Mouse (Mus musculus) stomach, embryonic 16.5 days (tissue): Measurements from ENCODE around the gene Tbc1d8. TPM values are rescaled to one million over a fixed set of nuclear protein-coding genes. Genes with fewer than 3 reads are reported as not detected.

Source experiments
- ATAC-seq: fragments of 200-750 bp; cut with Nextera tagmentation; 2 replicates; pipeline ENCODE4 v1.8.0; 2017; ENCODE audit warnings: moderate number of reproducible peaks, moderate TSS enrichment; ENCODE audit not compliant: insufficient read depth, low FRiP score
- H3K27ac ChIP-seq: fragments of 300-500 bp; sonication (generic); 2 replicates; pipeline ENCODE4 v1.5.1; 2014; ENCODE audit warnings: low read length
- H3K27me3 ChIP-seq: fragments of 300-500 bp; sonication (generic); 2 replicates; pipeline ENCODE4 v1.6.1; 2014; ENCODE audit warnings: low read length, control low read depth, mixed read lengths; ENCODE audit not compliant: control insufficient read depth, insufficient read depth
- H3K36me3 ChIP-seq: fragments of 300-500 bp; sonication (generic); 2 replicates; pipeline ENCODE4 v1.6.1; 2014; ENCODE audit warnings: low read length; ENCODE audit not compliant: control insufficient read depth, insufficient read depth
- H3K4me1 ChIP-seq: fragments of 300-500 bp; sonication (generic); 2 replicates; pipeline ENCODE4 v1.6.1; 2014; ENCODE audit warnings: low read length, control low read depth, mixed read lengths; ENCODE audit not compliant: control insufficient read depth, insufficient read depth
- H3K4me2 ChIP-seq: fragments of 300-500 bp; sonication (generic); 2 replicates; pipeline ENCODE4 v1.6.1; 2014; ENCODE audit warnings: low read depth, low read length, mixed read lengths
- H3K4me3 ChIP-seq: fragments of 300-500 bp; sonication (generic); replicated peaks from 2 replicates; pipeline ENCODE4 v1.5.1; 2014; ENCODE audit warnings: mild to moderate bottlenecking, low read length
- H3K9ac ChIP-seq: fragments of 300-500 bp; sonication (generic); 2 replicates; pipeline ENCODE4 v1.6.1; 2014; ENCODE audit warnings: low read length
- H3K9me3 ChIP-seq: fragments of 300-500 bp; sonication (generic); replicated peaks from 2 replicates; pipeline ENCODE4 v1.6.1; 2016; ENCODE audit warnings: low read length, control low read depth; ENCODE audit not compliant: control insufficient read depth
- WGBS: fragments of 180-500 bp; shearing (Covaris S2); extraction: QIAGEN DNeasy Blood & Tissue Kit; methylation state at CpG from one replicate; pipeline ENCODE4 v1.1.7; 2014; 5-methylcytosine and 5-hydroxymethylcytosine counted together
- polyA plus RNA-seq: library from polyadenylated mRNA; unstranded; fragments of >200 nt; fragmentation: Nextera tagmentation; extraction: Ambion mirVana; gene quantifications from 2 replicates; pipeline ENCODE4 v1.2.1, GENCODE M21; 2015

Gene Tbc1d8
- polyA plus RNA-seq, 1 experiment from 2014 or later: 11.6 TPM

GRCm38 (mm10) chr1:39466526-39466925, 12.0 kb downstream of the Tbc1d8 start:
- H3K9me3 ChIP-seq: no peaks in the 10 kb centered on the region
- ATAC-seq: no peak
- H3K4me2 ChIP-seq: no peak overlapping the region
- peaks cover 5% of the 10 kb centered on the region; the same call in 1 of the 2 replicates for H3K4me1 ChIP-seq
- H3K9ac ChIP-seq: no peak overlapping the region
- no peaks in the 10 kb centered on the region for H3K27me3 ChIP-seq
- WGBS: 85% methylated on average over 13 of the region's 13 CpGs
- H3K27ac ChIP-seq: no peak overlapping the region
- H3K36me3 ChIP-seq: no peaks in the 10 kb centered on the region
- no peak overlapping the region for H3K4me3 ChIP-seq

- peaks cover 4% of the 10 kb centered on the region; the same call in 1 of the 2 replicates for H3K4me1 ChIP-seq
- H3K27me3 ChIP-seq: no peaks in the 10 kb centered on the region
- no peaks in the 10 kb centered on the region for H3K36me3 ChIP-seq
- no peaks in the 10 kb centered on the region for H3K9me3 ChIP-seq
- H3K4me3 ChIP-seq: no peak overlapping the region
- no peak overlapping the region for H3K27ac ChIP-seq
- no peak overlapping the region for H3K4me2 ChIP-seq
- ATAC-seq: no peak
- 95% methylated on average over 3 of the region's 3 CpGs for WGBS
- no peak overlapping the region for H3K9ac ChIP-seq
Measured at GRCm38 (mm10) chr1:39464760-39465159, 13.8 kb downstream of the Tbc1d8 start.

- H3K27ac ChIP-seq: 0 out of 2 replicates have a peak overlapping the region, but pooled peaks have one; percentile 22
Measured at GRCm38 (mm10) chr1:39462937-39463444, 15.6 kb downstream of the Tbc1d8 start.

GRCm38 (mm10) chr1:39462036-39462435, 16.5 kb downstream of the Tbc1d8 start:
- H3K9ac ChIP-seq: no peak overlapping the region
- H3K36me3 ChIP-seq: no peaks in the 10 kb centered on the region
- H3K27ac ChIP-seq: no peak overlapping the region
- H3K4me2 ChIP-seq: no peak overlapping the region
- no peak for ATAC-seq
- no peaks in the 10 kb centered on the region for H3K9me3 ChIP-seq
- H3K4me3 ChIP-seq: no peak overlapping the region
- H3K4me1 ChIP-seq: peaks cover 4% of the 10 kb centered on the region; the same call in 1 of the 2 replicates
- WGBS: 88% methylated on average over 13 of the region's 13 CpGs
- H3K27me3 ChIP-seq: no peaks in the 10 kb centered on the region

More at GRCm38 (mm10) chr1:39462937-39463444, 15.6 kb downstream of the Tbc1d8 start:
- WGBS: 83% methylated on average over 6 of the region's 6 CpGs
- Histone ChIP-seq H3K36me3 (no peaks in the 10 kb centered on the region), H3K9me3 (no peaks in the 10 kb centered on the region), H3K27me3 (no peaks in the 10 kb centered on the region), H3K9ac (no peak overlapping the region), H3K4me1 (peaks cover 4% of the 10 kb centered on the region; the same call in 1 of the 2 replicates), H3K4me2 (no peak overlapping the region), H3K4me3 (no peak overlapping the region)
- ATAC-seq: no peak

- 87% methylated on average over 5 of the region's 5 CpGs for WGBS
- Histone ChIP-seq H3K9ac (no peak overlapping the region), H3K9me3 (no peaks in the 10 kb centered on the region), H3K27ac (no peak overlapping the region), H3K4me3 (no peak overlapping the region), H3K27me3 (no peaks in the 10 kb centered on the region), H3K4me1 (peaks cover under 1% of the 10 kb centered on the region), H3K4me2 (no peak overlapping the region), H3K36me3 (no peaks in the 10 kb centered on the region)
- ATAC-seq: no peak
Measured at GRCm38 (mm10) chr1:39460495-39460894, 18.1 kb downstream of the Tbc1d8 start.

GRCm38 (mm10) chr1:39457887-39458874, 20.4 kb downstream of the Tbc1d8 start:
- H3K4me2 ChIP-seq: no peak overlapping the region
- no peaks in the 10 kb centered on the region for H3K27me3 ChIP-seq
- no peak; the same call in 1 of the 2 replicates for ATAC-seq
- H3K36me3 ChIP-seq: no peaks in the 10 kb centered on the region
- H3K9me3 ChIP-seq: no peaks in the 10 kb centered on the region
- H3K27ac ChIP-seq: no peak overlapping the region; the same call in 1 of the 2 replicates
- H3K4me1 ChIP-seq: peaks cover 11% of the 10 kb centered on the region
- WGBS: 83% methylated on average over 13 of the region's 13 CpGs
- H3K4me3 ChIP-seq: no peak overlapping the region
- H3K9ac ChIP-seq: no peak overlapping the region

- H3K4me3 ChIP-seq: no peak overlapping the region
- H3K36me3 ChIP-seq: no peaks in the 10 kb centered on the region
- no peak overlapping the region for H3K27ac ChIP-seq
- H3K9me3 ChIP-seq: no peaks in the 10 kb centered on the region
- H3K27me3 ChIP-seq: no peaks in the 10 kb centered on the region
- WGBS: 67% methylated on average over 5 of the region's 5 CpGs
- H3K9ac ChIP-seq: no peak overlapping the region
- H3K4me2 ChIP-seq: no peak overlapping the region
- H3K4me1 ChIP-seq: peaks cover 11% of the 10 kb centered on the region
- no peak for ATAC-seq
Measured at GRCm38 (mm10) chr1:39456421-39456853, 22.1 kb downstream of the Tbc1d8 start.

GRCm38 (mm10) chr1:39455350-39456023, 23.1 kb downstream of the Tbc1d8 start:
- 66% methylated on average over 23 of the region's 23 CpGs for WGBS
- ATAC-seq: no peak
- no peaks in the 10 kb centered on the region for H3K27me3 ChIP-seq
- H3K4me1 ChIP-seq: peaks cover 16% of the 10 kb centered on the region
- H3K4me3 ChIP-seq: no peak overlapping the region
- no peak overlapping the region for H3K27ac ChIP-seq
- peak overlapping the region; percentile 39 for H3K9ac ChIP-seq
- no peaks in the 10 kb centered on the region for H3K9me3 ChIP-seq
- H3K4me2 ChIP-seq: no peak overlapping the region
- no peaks in the 10 kb centered on the region for H3K36me3 ChIP-seq
